Mouse (Mus musculus): ENCODE data around the gene Ankrd54. TPM values are rescaled to one million over a fixed set of nuclear protein-coding genes. Genes with fewer than 3 reads are reported as not detected.
"Not testable (repeated sequence)": the region's sequence is repeated elsewhere in the genome, so short reads cannot be mapped to it uniquely, and the experiment has no call there.

The Ankrd54 gene
- polyA plus RNA-seq, 1 experiment from 2014 or later, result 56.3 TPM

DNA sequence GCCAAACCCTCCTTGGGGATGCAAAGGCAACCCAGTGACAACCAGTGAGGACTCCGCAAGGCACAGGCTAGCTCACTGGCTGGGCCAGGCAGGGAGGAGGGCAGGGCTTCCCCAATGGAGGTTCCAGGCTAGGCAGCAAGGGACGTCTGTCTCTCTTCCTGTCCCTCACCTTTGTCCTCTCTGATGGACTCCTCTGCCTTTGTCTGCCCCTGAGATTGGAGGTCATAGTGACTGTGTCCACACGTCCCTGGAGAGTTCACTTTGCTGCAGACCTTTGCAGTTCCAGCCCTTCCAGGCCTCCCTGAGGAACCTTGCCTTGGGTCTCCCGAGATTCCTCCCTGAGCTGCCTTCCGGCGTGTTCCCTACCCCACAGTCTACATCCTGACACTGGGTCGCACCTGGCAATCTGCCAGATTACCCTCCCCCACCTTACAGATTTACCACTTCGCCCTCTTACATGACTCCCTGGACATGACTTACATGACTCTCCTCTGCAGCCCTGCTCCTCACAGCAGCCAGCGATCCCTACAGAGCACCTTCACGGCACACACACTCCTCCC, 39.9 kb downstream of the Ankrd54 start:
- Histone ChIP-seq H3K27ac (no peak overlapping the region), H3K9me3 (replicated peaks) (no peaks in the 10 kb centered on the region)
- WGBS, result 41% methylated on average over 10 of the region's 10 CpGs

DNA sequence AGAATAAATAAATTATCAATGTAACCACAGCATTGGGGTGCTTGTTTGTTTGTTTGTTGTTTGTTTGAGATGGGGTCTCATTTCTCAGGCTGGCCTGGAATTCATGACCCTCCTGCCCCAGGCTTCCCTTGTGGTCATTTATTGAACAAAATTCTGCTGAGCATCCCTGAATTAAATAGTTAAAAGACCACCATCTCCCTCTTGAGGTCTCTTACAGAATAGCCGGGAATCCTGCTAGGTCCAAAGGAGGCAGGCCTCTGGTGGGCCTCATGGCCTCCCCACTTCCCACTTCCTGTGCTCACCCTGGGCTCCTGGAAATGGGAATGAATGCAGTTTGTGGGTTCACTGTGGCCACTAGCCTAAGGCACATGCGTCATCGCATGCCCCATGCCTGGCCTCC, 43.8 kb downstream of the Ankrd54 start:
- WGBS, result 55% methylated on average over 3 of the region's 3 CpGs
- H3K36me3 ChIP-seq, result no peaks in the 10 kb centered on the region
- ATAC-seq (replicated peaks; ENCODE audit: low FRiP score), result no peak
- H3K9ac ChIP-seq, result 0 out of 2 replicates have a peak overlapping the region, but pooled peaks have one; percentile 1
- H3K4me2 ChIP-seq, result no peak overlapping the region
- no peak overlapping the region for H3K4me3 ChIP-seq (replicated peaks)
- H3K4me1 ChIP-seq, result peaks cover 32% of the 10 kb centered on the region
- no peaks in the 10 kb centered on the region for H3K27me3 ChIP-seq
- peak overlapping the region; percentile 64; the same call in 1 of the 2 replicates for H3K27ac ChIP-seq
- no peaks in the 10 kb centered on the region for H3K9me3 ChIP-seq (replicated peaks)

More for the DNA sequence above, 39.9 kb downstream of the Ankrd54 start:
- Histone ChIP-seq H3K4me2 (no peak overlapping the region), H3K4me1 (peaks cover 55% of the 10 kb centered on the region), H3K9ac (no peak overlapping the region), H3K27me3 (no peaks in the 10 kb centered on the region), H3K36me3 (no peaks in the 10 kb centered on the region), H3K4me3 (replicated peaks) (no peak overlapping the region)
- no peak; the same call in 1 of the 2 replicates for ATAC-seq (replicated peaks; ENCODE audit: low FRiP score)

DNA sequence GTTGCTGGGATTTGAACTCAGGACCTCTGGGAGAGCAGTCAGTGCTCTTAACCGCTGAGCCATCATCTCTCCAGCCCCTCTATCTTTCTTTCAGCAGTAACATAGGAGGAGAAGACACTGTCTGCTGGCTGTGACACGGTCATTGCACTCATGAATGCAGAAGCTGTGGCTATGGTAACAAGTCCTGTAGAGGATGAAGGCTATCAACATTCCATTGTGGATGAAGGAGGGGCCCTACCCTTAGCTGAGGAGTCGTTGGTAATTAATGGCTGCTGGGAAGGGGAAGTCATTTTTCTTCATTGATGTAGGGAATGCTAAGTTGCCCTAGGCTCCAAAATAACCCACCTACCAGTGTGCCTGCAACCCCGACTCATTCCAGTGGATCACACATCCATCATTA, 44.5 kb downstream of the Ankrd54 start:
- peak; percentile 63; the same call in 1 of the 2 replicates for ATAC-seq (replicated peaks; ENCODE audit: low FRiP score)
- H3K27me3 ChIP-seq, result no peaks in the 10 kb centered on the region
- WGBS, result 18% methylated on average over 4 of the region's 4 CpGs

DNA sequence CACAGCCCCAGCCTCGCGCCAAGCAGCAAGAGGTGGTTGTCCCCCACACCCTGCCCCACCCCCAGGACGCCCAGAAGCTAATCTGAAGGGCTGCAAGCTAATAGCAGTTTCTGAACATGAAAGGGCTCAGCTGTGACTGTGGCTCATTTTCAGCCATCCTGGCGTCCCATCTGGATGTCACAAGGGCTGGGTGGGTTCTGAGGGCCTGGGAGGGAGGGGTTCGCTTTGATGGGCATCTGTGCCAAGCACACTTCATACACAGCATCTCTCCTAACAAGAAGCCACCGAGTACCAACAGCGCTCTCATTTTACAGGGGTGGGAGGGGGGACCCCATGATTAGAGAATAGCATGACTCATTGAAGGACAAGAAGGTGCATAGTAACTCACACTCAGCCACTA, 49.3 kb downstream of the Ankrd54 start:
- no peaks in the 10 kb centered on the region for H3K9me3 ChIP-seq (replicated peaks)
- no peak for ATAC-seq (replicated peaks; ENCODE audit: low FRiP score)
- WGBS, result 48% methylated on average over 7 of the region's 7 CpGs
- no peaks in the 10 kb centered on the region for H3K27me3 ChIP-seq
- H3K27ac ChIP-seq, result no peak overlapping the region
- peaks cover 24% of the 10 kb centered on the region for H3K4me1 ChIP-seq
- H3K36me3 ChIP-seq, result no peaks in the 10 kb centered on the region
- no peak overlapping the region for H3K4me3 ChIP-seq (replicated peaks)
- H3K9ac ChIP-seq, result no peak overlapping the region
- no peak overlapping the region for H3K4me2 ChIP-seq

More for the DNA sequence above, 44.5 kb downstream of the Ankrd54 start:
- no peak overlapping the region for H3K9ac ChIP-seq
- no peak overlapping the region for H3K4me3 ChIP-seq (replicated peaks)
- H3K4me1 ChIP-seq, result peaks cover 32% of the 10 kb centered on the region
- H3K36me3 ChIP-seq, result no peaks in the 10 kb centered on the region
- H3K27ac ChIP-seq, result peak overlapping the region; percentile 64
- no peak overlapping the region for H3K4me2 ChIP-seq
- no peaks in the 10 kb centered on the region for H3K9me3 ChIP-seq (replicated peaks)

DNA sequence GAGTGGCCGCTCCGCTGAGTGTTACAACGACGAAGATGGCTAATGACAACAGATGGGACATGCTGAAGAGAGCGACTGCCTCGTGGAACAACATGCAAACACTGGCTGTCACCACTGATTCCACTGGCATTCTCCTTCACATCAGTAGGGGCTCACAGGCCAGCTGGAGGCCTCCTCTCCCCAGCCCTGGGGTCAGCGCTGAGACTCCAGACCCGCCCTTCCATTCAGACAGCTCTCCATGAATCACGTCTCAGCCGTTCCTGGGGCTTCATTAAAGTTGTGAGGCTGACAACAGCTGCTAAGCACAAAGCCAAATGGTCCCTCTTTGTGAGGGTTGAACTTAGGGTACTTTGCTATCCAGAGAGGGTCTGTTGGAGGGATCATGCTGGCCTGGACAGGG, 51.1 kb downstream of the Ankrd54 start:
- H3K9ac ChIP-seq, result no peak overlapping the region
- H3K4me2 ChIP-seq, result no peak overlapping the region
- H3K4me3 ChIP-seq (replicated peaks), result no peak overlapping the region
- peaks cover 14% of the 10 kb centered on the region for H3K4me1 ChIP-seq
- no peak overlapping the region for H3K27ac ChIP-seq
- peaks cover 13% of the 10 kb centered on the region for H3K36me3 ChIP-seq
- no peak for ATAC-seq (replicated peaks; ENCODE audit: low FRiP score)
- H3K27me3 ChIP-seq, result no peaks in the 10 kb centered on the region
- no peaks in the 10 kb centered on the region for H3K9me3 ChIP-seq (replicated peaks)
- WGBS, result 40% methylated on average over 10 of the region's 10 CpGs

DNA sequence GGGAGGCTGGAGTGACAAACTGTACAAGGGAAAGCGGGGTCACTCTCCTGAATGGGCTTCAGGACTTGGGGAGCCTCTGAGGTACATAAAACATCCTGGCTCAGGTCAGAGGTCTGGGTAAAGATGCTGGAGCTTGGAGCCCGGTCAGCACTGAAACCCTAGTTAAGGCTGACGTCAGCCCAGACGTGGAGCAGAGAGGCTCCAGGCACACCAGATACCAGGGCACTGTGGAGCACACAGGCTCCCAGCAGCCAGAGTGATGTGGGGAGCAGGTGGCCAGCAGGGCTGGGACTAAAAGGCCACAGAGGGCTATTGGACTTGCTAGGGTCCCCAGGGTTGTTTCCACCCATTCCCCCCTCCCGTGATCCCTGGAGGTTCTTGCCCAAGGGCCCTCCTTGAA, 53.0 kb downstream of the Ankrd54 start:
- ATAC-seq (replicated peaks; ENCODE audit: low FRiP score), result no peak
- H3K27me3 ChIP-seq, result no peaks in the 10 kb centered on the region
- H3K27ac ChIP-seq, result no peak overlapping the region
- H3K4me3 ChIP-seq (replicated peaks), result no peak overlapping the region
- no peaks in the 10 kb centered on the region for H3K9me3 ChIP-seq (replicated peaks)
- peaks cover 31% of the 10 kb centered on the region for H3K36me3 ChIP-seq
- peaks cover 12% of the 10 kb centered on the region for H3K4me1 ChIP-seq
- H3K4me2 ChIP-seq, result no peak overlapping the region
- no peak overlapping the region for H3K9ac ChIP-seq
- WGBS, result 61% methylated on average over 5 of the region's 5 CpGs

DNA sequence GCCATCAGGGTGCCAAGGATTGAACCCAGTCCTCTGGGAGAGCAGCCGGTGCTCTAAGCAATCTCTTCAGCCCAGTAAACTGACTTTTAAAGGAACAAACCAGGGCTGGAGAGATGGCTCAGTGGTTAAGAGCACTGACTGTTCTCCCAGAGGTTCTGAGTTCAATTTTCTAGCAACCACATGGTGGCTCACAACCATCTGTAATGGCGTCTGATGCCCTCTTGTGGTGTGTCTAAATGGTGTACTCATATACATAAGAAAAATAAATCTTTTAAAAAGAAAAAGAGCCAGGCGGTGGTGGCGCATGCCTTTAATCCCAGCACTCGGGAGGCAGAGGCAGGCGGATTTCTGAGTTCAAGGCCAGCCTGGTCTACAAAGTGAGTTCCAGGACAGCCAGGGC, 54.9 kb downstream of the Ankrd54 start:
- Histone ChIP-seq H3K36me3 (peaks cover 50% of the 10 kb centered on the region), H3K4me1 (peaks cover 12% of the 10 kb centered on the region)
- H3K9me3 ChIP-seq (replicated peaks); H3K4me2 ChIP-seq; H3K27me3 ChIP-seq; H3K4me3 ChIP-seq (replicated peaks); ATAC-seq (replicated peaks; ENCODE audit: low FRiP score); H3K27ac ChIP-seq; H3K9ac ChIP-seq: not testable (repeated sequence)
- WGBS, result 86% methylated on average over 6 of the region's 6 CpGs

DNA sequence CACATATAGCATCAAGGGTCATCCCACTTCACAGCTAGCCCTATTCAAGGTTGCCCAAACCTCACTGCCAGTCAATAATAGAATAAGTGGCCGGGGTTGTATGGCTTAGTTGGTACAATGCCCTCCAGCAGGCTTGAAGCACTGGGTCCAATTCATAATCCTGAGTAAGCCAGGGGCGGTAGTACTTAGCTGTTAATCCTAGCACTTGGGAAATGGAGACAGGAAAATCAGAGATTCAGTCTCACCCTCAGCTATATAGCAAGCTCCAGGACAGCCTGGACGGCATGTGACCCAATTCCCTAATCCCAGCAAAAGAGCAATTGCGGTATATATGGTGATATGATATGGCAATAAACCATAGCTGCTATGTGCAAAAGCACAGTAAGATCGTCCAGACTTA, 55.6 kb downstream of the Ankrd54 start:
- Histone ChIP-seq H3K27me3 (no peaks in the 10 kb centered on the region), H3K4me1 (peaks cover 17% of the 10 kb centered on the region), H3K4me3 (replicated peaks) (no peak overlapping the region), H3K4me2 (no peak overlapping the region), H3K27ac (no peak overlapping the region), H3K9me3 (replicated peaks) (no peaks in the 10 kb centered on the region), H3K36me3 (peaks cover 58% of the 10 kb centered on the region), H3K9ac (no peak overlapping the region)
- no peak for ATAC-seq (replicated peaks; ENCODE audit: low FRiP score)
- WGBS, result 94% methylated on average over 5 of the region's 5 CpGs

DNA sequence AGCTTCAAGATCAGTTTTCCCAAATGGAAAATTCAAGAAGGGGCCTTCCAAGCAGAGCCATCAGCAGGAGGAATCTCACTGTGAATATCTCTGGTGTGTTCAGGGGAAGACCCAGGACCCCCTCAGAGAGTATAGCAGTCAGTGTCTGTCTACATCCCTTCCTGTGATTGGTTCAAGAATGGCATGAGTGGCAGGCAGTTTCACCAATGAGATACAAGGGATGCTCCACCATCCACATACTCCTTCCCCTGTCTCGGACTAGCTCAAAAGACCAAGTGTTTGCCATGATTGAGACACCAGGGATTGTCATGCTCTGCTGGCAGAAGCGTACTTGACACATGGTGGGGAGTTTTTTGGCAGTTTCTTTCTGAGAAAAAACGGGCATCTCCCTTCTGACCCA, 56.1 kb downstream of the Ankrd54 start:
- WGBS, result 79% methylated on average over 3 of the region's 3 CpGs
- Histone ChIP-seq H3K4me2 (no peak overlapping the region), H3K9me3 (replicated peaks) (no peaks in the 10 kb centered on the region), H3K4me3 (replicated peaks) (no peak overlapping the region), H3K27ac (no peak overlapping the region), H3K27me3 (no peaks in the 10 kb centered on the region), H3K4me1 (peaks cover 22% of the 10 kb centered on the region), H3K36me3 (peaks cover 62% of the 10 kb centered on the region), H3K9ac (no peak overlapping the region)
- ATAC-seq (replicated peaks; ENCODE audit: low FRiP score), result no peak

DNA sequence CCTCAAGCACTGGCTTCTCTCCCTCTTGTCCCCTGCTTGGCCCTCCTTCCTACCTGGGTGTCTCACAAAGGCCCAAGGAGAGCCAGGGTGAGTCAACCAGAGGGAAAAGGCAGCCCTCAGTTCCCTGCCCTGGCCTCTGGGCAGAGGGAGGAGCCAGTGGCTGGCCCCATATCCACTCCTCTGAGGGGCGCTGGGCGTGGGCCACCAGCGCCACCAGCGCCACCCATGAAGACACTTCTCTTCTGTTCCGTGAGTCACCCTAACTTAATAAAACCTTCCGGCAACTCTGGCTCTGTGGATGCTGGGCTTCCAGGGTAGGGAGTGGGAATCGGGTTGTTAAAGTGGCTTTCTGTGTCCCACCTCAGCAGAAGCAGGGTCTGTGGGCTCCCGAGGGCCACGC, 57.1 kb downstream of the Ankrd54 start:
- Histone ChIP-seq H3K4me2 (no peak overlapping the region), H3K4me1 (peaks cover 24% of the 10 kb centered on the region), H3K9me3 (replicated peaks) (no peaks in the 10 kb centered on the region), H3K4me3 (replicated peaks) (no peak overlapping the region), H3K27ac (no peak overlapping the region), H3K36me3 (peaks cover 73% of the 10 kb centered on the region), H3K9ac (no peak overlapping the region), H3K27me3 (no peaks in the 10 kb centered on the region)
- WGBS, result 88% methylated on average over 9 of the region's 9 CpGs
- no peak for ATAC-seq (replicated peaks; ENCODE audit: low FRiP score)

Other genes with a start within 250 kb of the Ankrd54 start
- 46.2 and 51.1 TPM in 2 replicates for gene Cdc42ep1, start 220.3 kb downstream of the Ankrd54 start, polyA plus RNA-seq (2015; fragmentation: Nextera tagmentation; extraction: Ambion mirVana)
- 0.60 and 1.8 TPM in 2 replicates for gene Lgals2, start 207.4 kb downstream of the Ankrd54 start, polyA plus RNA-seq (2015; fragmentation: Nextera tagmentation; extraction: Ambion mirVana)
- 49.5 and 55.5 TPM in 2 replicates for gene Gga1, start 185.7 kb downstream of the Ankrd54 start, polyA plus RNA-seq (2015; fragmentation: Nextera tagmentation; extraction: Ambion mirVana)
- gene Gm49510, start 163.2 kb downstream of the Ankrd54 start, polyA plus RNA-seq (2015; fragmentation: Nextera tagmentation; extraction: Ambion mirVana), result 0.14 and 0.60 TPM in 2 replicates
- 34.4 and 41.6 TPM in 2 replicates for gene Sh3bp1, start 163.1 kb downstream of the Ankrd54 start, polyA plus RNA-seq (2015; fragmentation: Nextera tagmentation; extraction: Ambion mirVana)
- gene Pdxp, start 149.0 kb downstream of the Ankrd54 start, polyA plus RNA-seq (2015; fragmentation: Nextera tagmentation; extraction: Ambion mirVana), result 13.7 and 15.0 TPM in 2 replicates
- 761 and 838 TPM in 2 replicates for gene Lgals1, start 136.2 kb downstream of the Ankrd54 start, polyA plus RNA-seq (2015; fragmentation: Nextera tagmentation; extraction: Ambion mirVana)
- 54.6 and 58.9 TPM in 2 replicates for gene Nol12, start 128.0 kb downstream of the Ankrd54 start, polyA plus RNA-seq (2015; fragmentation: Nextera tagmentation; extraction: Ambion mirVana)
- 62.9 and 66.6 TPM in 2 replicates for gene Triobp, start 115.2 kb downstream of the Ankrd54 start, polyA plus RNA-seq (2015; fragmentation: Nextera tagmentation; extraction: Ambion mirVana)
- 513 and 545 TPM in 2 replicates for gene H1f0, start 34.4 kb downstream of the Ankrd54 start, polyA plus RNA-seq (2015; fragmentation: Nextera tagmentation; extraction: Ambion mirVana)
- gene Galr3, start 21.0 kb downstream of the Ankrd54 start, polyA plus RNA-seq (2015; fragmentation: Nextera tagmentation; extraction: Ambion mirVana), result 0.12 and 0.30 TPM in 2 replicates
- gene Eif3l, start 12.3 kb upstream of the Ankrd54 start, polyA plus RNA-seq (2015; fragmentation: Nextera tagmentation; extraction: Ambion mirVana), result 243 and 247 TPM in 2 replicates
- gene Micall1, start 46.0 kb upstream of the Ankrd54 start, polyA plus RNA-seq (2015; fragmentation: Nextera tagmentation; extraction: Ambion mirVana), result 8.6 and 11.0 TPM in 2 replicates
- 303 and 317 TPM in 2 replicates for gene Polr2f, start 78.1 kb upstream of the Ankrd54 start, polyA plus RNA-seq (2015; fragmentation: Nextera tagmentation; extraction: Ambion mirVana)
- 7.7 and 10.5 TPM in 2 replicates for gene 1700088E04Rik, start 78.4 kb upstream of the Ankrd54 start, polyA plus RNA-seq (2015; fragmentation: Nextera tagmentation; extraction: Ambion mirVana)
- 0.40 and 0.96 TPM in 2 replicates for gene Sox10, start 102.3 kb upstream of the Ankrd54 start, polyA plus RNA-seq (2015; fragmentation: Nextera tagmentation; extraction: Ambion mirVana)
- gene Pick1, start 166.3 kb upstream of the Ankrd54 start, polyA plus RNA-seq (2015; fragmentation: Nextera tagmentation; extraction: Ambion mirVana), result 45.5 and 49.8 TPM in 2 replicates
- gene Gm49486, start 166.5 kb upstream of the Ankrd54 start, polyA plus RNA-seq (2015; fragmentation: Nextera tagmentation; extraction: Ambion mirVana), result 0.67 and 0.74 TPM in 2 replicates
- gene Slc16a8, start 191.9 kb upstream of the Ankrd54 start, polyA plus RNA-seq (2015; fragmentation: Nextera tagmentation; extraction: Ambion mirVana), result 0.12 and 0.26 TPM in 2 replicates
- 13.4 and 14.3 TPM in 2 replicates for gene Baiap2l2, start 222.6 kb upstream of the Ankrd54 start, polyA plus RNA-seq (2015; fragmentation: Nextera tagmentation; extraction: Ambion mirVana)